ENCODE assay signal across 8 mouse cellular contexts in genomic region chr7:49476666-49477065, GRCm38 (mm10).
DNase-seq lines count a peak whose midpoint lies in the region; ATAC-seq and TF ChIP-seq lines count a peak whose summit lies in the region.

No protein-coding gene starts in this region.

- no peaks in the 10 kb centered on the region for H3K27me3 ChIP-seq in midbrain, postnatal 0 days (ENCODE audit: insufficient read depth, low read length)
- H3K27me3 ChIP-seq in midbrain, embryonic 13.5 days, result peaks cover 9% of the 10 kb centered on the region
- no peaks in the 10 kb centered on the region for H3K27me3 ChIP-seq in heart, embryonic 14.5 days (ENCODE audit: control insufficient read depth, insufficient read depth, low read length)
- no peaks in the 10 kb centered on the region for H3K27me3 ChIP-seq in splenic B cell, adult 2 months (ENCODE audit: control insufficient read depth, insufficient read depth, low read length, poor library complexity, severe bottlenecking)
- H3K27me3 ChIP-seq in neural tube, embryonic 15.5 days (replicated peaks), result no peaks in the 10 kb centered on the region

- no peak for ATAC-seq in midbrain, postnatal 0 days (ENCODE audit: low FRiP score)
- no peak for ATAC-seq in midbrain, embryonic 13.5 days
- no peak for ATAC-seq in heart, embryonic 14.5 days (ENCODE audit: insufficient number of reproducible peaks, insufficient read depth, low FRiP score, low read depth)
- ATAC-seq in neural tube, embryonic 15.5 days (ENCODE audit: low FRiP score), result no peak

- no peak overlapping the region for H3K9ac ChIP-seq in midbrain, postnatal 0 days (replicated peaks; ENCODE audit: low read length, poor library complexity, severe bottlenecking)
- no peak overlapping the region for H3K9ac ChIP-seq in midbrain, embryonic 13.5 days (replicated peaks)
- H3K9ac ChIP-seq in heart, embryonic 14.5 days (ENCODE audit: low read length), result peak overlapping the region; percentile 34; the same call in 1 of the 2 replicates
- H3K9ac ChIP-seq in neural tube, embryonic 15.5 days (replicated peaks), result no peak overlapping the region

- no peak overlapping the region for H3K4me3 ChIP-seq in midbrain, postnatal 0 days (ENCODE audit: low read depth, low read length)
- no peak overlapping the region for H3K4me3 ChIP-seq in midbrain, embryonic 13.5 days (replicated peaks)
- no peak overlapping the region for H3K4me3 ChIP-seq in heart, embryonic 14.5 days (ENCODE audit: control insufficient read depth in 1 of 2, insufficient read depth in 1 of 2, low read depth in 1 of 2, low read length in 2 of 2)
- H3K4me3 ChIP-seq in neural tube, embryonic 15.5 days (replicated peaks), result no peak overlapping the region

- H3K27ac ChIP-seq in midbrain, postnatal 0 days (ENCODE audit: low read depth, low read length), result no peak overlapping the region
- H3K27ac ChIP-seq in midbrain, embryonic 13.5 days, result no peak overlapping the region
- H3K27ac ChIP-seq in heart, embryonic 14.5 days (replicated peaks in 1 of 2; ENCODE audit: control insufficient read depth in 1 of 2, insufficient read depth in 1 of 2, low read depth in 2 of 2, low read length in 2 of 2), result no peak overlapping the region
- H3K27ac ChIP-seq in neural tube, embryonic 15.5 days (replicated peaks), result no peak overlapping the region

- peak; percentile 39 for DNase-seq in adrenal gland, postnatal 14 days
- no peak for DNase-seq in adrenal gland, adult 8-10 months
- no peak for DNase-seq in midbrain, postnatal 0 days (ENCODE audit: low spot score)
- DNase-seq in liver, result peak; percentile 62
- peak; percentile 54 for DNase-seq in splenic B cell, adult 2 months (ENCODE audit: low read depth, low spot score)

- H3K4me1 ChIP-seq in midbrain, postnatal 0 days (ENCODE audit: insufficient read depth, low read length), result no peaks in the 10 kb centered on the region
- H3K4me1 ChIP-seq in midbrain, embryonic 13.5 days (replicated peaks), result no peaks in the 10 kb centered on the region
- peaks cover 28 to 43% of the 10 kb centered on the region in 2 experiments for H3K4me1 ChIP-seq in heart, embryonic 14.5 days (ENCODE audit: control insufficient read depth in 2 of 2, insufficient read depth in 2 of 2, low read length in 2 of 2)
- peaks cover 12% of the 10 kb centered on the region for H3K4me1 ChIP-seq in neural tube, embryonic 15.5 days

- peak; percentile 53 for TF ChIP-seq CTCF in midbrain, postnatal 0 days (IDR thresholded peaks at IDR 0.05)

- H3K36me3 ChIP-seq in midbrain, postnatal 0 days (ENCODE audit: insufficient read depth, low read length), result no peaks in the 10 kb centered on the region
- H3K36me3 ChIP-seq in midbrain, embryonic 13.5 days, result no peaks in the 10 kb centered on the region
- H3K36me3 ChIP-seq in heart, embryonic 14.5 days (ENCODE audit: control insufficient read depth, insufficient read depth, low read length), result no peaks in the 10 kb centered on the region
- H3K36me3 ChIP-seq in splenic B cell, adult 2 months (ENCODE audit: control insufficient read depth, insufficient read depth, low read length, poor library complexity, severe bottlenecking), result no peaks in the 10 kb centered on the region
- H3K36me3 ChIP-seq in neural tube, embryonic 15.5 days, result no peaks in the 10 kb centered on the region

- H3K9me3 ChIP-seq in midbrain, postnatal 0 days (ENCODE audit: low read length), result no peaks in the 10 kb centered on the region
- H3K9me3 ChIP-seq in midbrain, embryonic 13.5 days, result no peaks in the 10 kb centered on the region
- H3K9me3 ChIP-seq in heart, embryonic 14.5 days (ENCODE audit: control insufficient read depth, low read length), result no peaks in the 10 kb centered on the region
- H3K9me3 ChIP-seq in neural tube, embryonic 15.5 days (replicated peaks), result no peaks in the 10 kb centered on the region

- H3K4me2 ChIP-seq in midbrain, postnatal 0 days (ENCODE audit: low read depth, low read length, poor library complexity, severe bottlenecking), result no peak overlapping the region
- H3K4me2 ChIP-seq in midbrain, embryonic 13.5 days (replicated peaks), result no peak overlapping the region
- no peak overlapping the region for H3K4me2 ChIP-seq in heart, embryonic 14.5 days (ENCODE audit: low read length)
- H3K4me2 ChIP-seq in neural tube, embryonic 15.5 days, result no peak overlapping the region

- WGBS in midbrain, postnatal 0 days, result 69% methylated on average over 5 of the region's 5 CpGs
- WGBS in midbrain, embryonic 13.5 days, result 67% methylated on average over 5 of the region's 5 CpGs
- WGBS in heart, embryonic 14.5 days, result 55% methylated on average over 5 of the region's 5 CpGs
- WGBS in neural tube, embryonic 15.5 days, result 65% methylated on average over 5 of the region's 5 CpGs

Comparison
In these comparisons a context has a peak if more than half of its experiments do, and no peak if none do; other contexts are left out.
1. DNase-seq: peak in adrenal gland, postnatal 14 days (single experiment), liver (single experiment) and splenic B cell, adult 2 months (single experiment); none in adrenal gland, adult 8-10 months (single experiment) and midbrain, postnatal 0 days (single experiment).